Mouse (Mus musculus): ENCODE data around the gene Exoc2.

GRCm38 (mm10) chr13:30968311-30968710 lies 5.6 kb downstream of the Exoc2 start:
- TF ChIP-seq CTCF (IDR thresholded peaks at IDR 0.05; ENCODE audit: control insufficient read depth, insufficient read depth, insufficient read length): no peak
- no peak for TF ChIP-seq USF1 (IDR thresholded peaks at IDR 0.05; ENCODE audit: low read depth)
- no peak for TF ChIP-seq MYOD1 (IDR thresholded peaks at IDR 0.05; ENCODE audit: control insufficient read depth, insufficient read length, low read depth)
- TF ChIP-seq CEBPB (IDR thresholded peaks at IDR 0.05; ENCODE audit: low read depth): no peak
- no peak for TF ChIP-seq MYOG (IDR thresholded peaks at IDR 0.05; ENCODE audit: control insufficient read depth, extremely low read depth, insufficient read length)
- TF ChIP-seq FOSL1 (IDR thresholded peaks at IDR 0.05; ENCODE audit: insufficient read depth, low read length, poor library complexity, severe bottlenecking): no peak

Measured in C2C12 (cell line).